ENCODE assay signal across 18 mouse cellular contexts in genomic region chr10:39597116-39597791, GRCm38 (mm10). TPM values are rescaled to one million over a fixed set of nuclear protein-coding genes. Genes with fewer than 3 reads are reported as not detected.
DNase-seq lines count a peak whose midpoint lies in the region; ATAC-seq lines count a peak whose summit lies in the region.
"Had no signal": no experiment of that assay in that cellular context is flagged by ENCODE, and none has a peak within 500 bp of the region (broad histone marks: within the 10 kb centered on the region; RNA-seq: fewer than 3 reads in every experiment).

No protein-coding gene starts in this region.

- peaks cover 12% of the 10 kb centered on the region; the same call in 1 of the 2 replicates for H3K9me3 ChIP-seq in neural tube, embryonic 12.5 days
- H3K9me3 ChIP-seq in forebrain, embryonic 15.5 days = peaks cover 3% of the 10 kb centered on the region; the same call in 1 of the 2 replicates
- 0 out of 2 replicates have a peak, but pooled peaks cover 10% of the 10 kb centered on the region for H3K9me3 ChIP-seq in midbrain, embryonic 12.5 days
- H3K9me3 ChIP-seq: liver, embryonic 15.5 days had no signal

- peak overlapping the region; percentile 26 for H3K27ac ChIP-seq in neural tube, embryonic 12.5 days
- peak overlapping the region; percentile 69 for H3K27ac ChIP-seq in forebrain, embryonic 15.5 days (replicated peaks)
- peak overlapping the region; percentile 46 for H3K27ac ChIP-seq in midbrain, embryonic 12.5 days (replicated peaks)
- H3K27ac ChIP-seq: layer of hippocampus, adult 2 months; liver, embryonic 15.5 days had no signal

- no peak overlapping the region for H3K4me3 ChIP-seq in neural tube, embryonic 12.5 days
- H3K4me3 ChIP-seq in forebrain, embryonic 15.5 days = no peak overlapping the region
- no peak overlapping the region for H3K4me3 ChIP-seq in midbrain, embryonic 12.5 days
- H3K4me3 ChIP-seq: layer of hippocampus, adult 2 months; liver, embryonic 15.5 days; megakaryocyte, embryonic 14.5 days had no signal

- H3K9ac ChIP-seq in neural tube, embryonic 12.5 days = no peak overlapping the region
- no peak overlapping the region for H3K9ac ChIP-seq in forebrain, embryonic 15.5 days (replicated peaks)
- H3K9ac ChIP-seq in midbrain, embryonic 12.5 days (replicated peaks) = no peak overlapping the region
- H3K9ac ChIP-seq: liver, embryonic 15.5 days had no signal

- peak; percentile 53; the same call in 1 of the 2 replicates for ATAC-seq in neural tube, embryonic 12.5 days (ENCODE audit: low FRiP score, low read depth)
- peak; percentile 74 for ATAC-seq in forebrain, embryonic 15.5 days (replicated peaks)
- no peak for ATAC-seq in midbrain, embryonic 12.5 days (ENCODE audit: low FRiP score, low read depth)
- ATAC-seq in megakaryocyte, adult 5-6 weeks (ENCODE audit: poor library complexity, severe bottlenecking) = no peak
- ATAC-seq: Patski had no signal

- no peak for DNase-seq in neural tube, embryonic 10.5 days (ENCODE audit: extremely low spot score, low spot score)
- no peak for DNase-seq in gastrocnemius, adult 8-10 months (ENCODE audit: low spot score in 2 of 2)
- DNase-seq in kidney, postnatal 10 days = no peak
- DNase-seq: adrenal gland, adult 2 months; cerebellum, adult 9-11 months; heart, adult 18-20 months; heart, postnatal 10 days; kidney, adult 2 months; thymus, postnatal 36 days had no signal

- H3K36me3 ChIP-seq in neural tube, embryonic 12.5 days = no peaks in the 10 kb centered on the region
- H3K36me3 ChIP-seq in forebrain, embryonic 15.5 days = no peaks in the 10 kb centered on the region
- no peaks in the 10 kb centered on the region for H3K36me3 ChIP-seq in midbrain, embryonic 12.5 days
- H3K36me3 ChIP-seq: liver, embryonic 15.5 days had no signal

- no peaks in the 10 kb centered on the region for H3K27me3 ChIP-seq in neural tube, embryonic 12.5 days (replicated peaks)
- no peaks in the 10 kb centered on the region for H3K27me3 ChIP-seq in forebrain, embryonic 15.5 days
- H3K27me3 ChIP-seq in midbrain, embryonic 12.5 days = no peaks in the 10 kb centered on the region
- H3K27me3 ChIP-seq: CH12.LX; liver, embryonic 15.5 days; Patski had no signal

- H3K4me1 ChIP-seq in neural tube, embryonic 12.5 days = peaks cover 7% of the 10 kb centered on the region; the same call in 1 of the 2 replicates
- peaks cover 23% of the 10 kb centered on the region for H3K4me1 ChIP-seq in forebrain, embryonic 15.5 days
- peaks cover 19% of the 10 kb centered on the region for H3K4me1 ChIP-seq in midbrain, embryonic 12.5 days
- H3K4me1 ChIP-seq: liver, embryonic 15.5 days had no signal

- WGBS in neural tube, embryonic 12.5 days = 49% methylated on average over 9 of the region's 9 CpGs
- WGBS in forebrain, embryonic 15.5 days = 15% methylated on average over 9 of the region's 9 CpGs
- 41% methylated on average over 9 of the region's 9 CpGs for WGBS in midbrain, embryonic 12.5 days

- H3K4me2 ChIP-seq in neural tube, embryonic 12.5 days (replicated peaks) = no peak overlapping the region
- H3K4me2 ChIP-seq in forebrain, embryonic 15.5 days (replicated peaks) = no peak overlapping the region
- no peak overlapping the region for H3K4me2 ChIP-seq in midbrain, embryonic 12.5 days (replicated peaks)
- H3K4me2 ChIP-seq: liver, embryonic 15.5 days had no signal

RNA-seq across cellular contexts. Expression of gene Traf3ip2, which starts 15.5 kb away (rescaled TPM):
- polyA plus RNA-seq in neural tube, embryonic 12.5 days (2016; fragmentation: Nextera tagmentation; extraction: Ambion mirVana) = 5.4 and 7.2 TPM in 2 replicates
- polyA plus RNA-seq in forebrain, embryonic 15.5 days (2015; fragmentation: Nextera tagmentation; extraction: Ambion mirVana) = 4.5 and 5.0 TPM in 2 replicates
- 5.4 and 6.1 TPM in 2 replicates for polyA plus RNA-seq in midbrain, embryonic 12.5 days (2016; fragmentation: Nextera tagmentation; extraction: Ambion mirVana)
- 1 to 10 TPM; 2.8 to 6.3 (median 4.4) TPM for total RNA-seq in gastrocnemius, adult 8-10 months (2022)
- 8.8 and 12.3 TPM in 2 replicates for total RNA-seq in megakaryocyte, adult 5-6 weeks (2015)
- total RNA-seq in megakaryocyte, adult 5-6 weeks (2017) = 1.7 and 2.9 TPM in 2 replicates

Comparison
In these comparisons a context has a peak if more than half of its experiments do, and no peak if none do; other contexts are left out.
1. ATAC-seq: peak in neural tube, embryonic 12.5 days (single experiment) and forebrain, embryonic 15.5 days (single experiment); none in midbrain, embryonic 12.5 days (single experiment) and megakaryocyte, adult 5-6 weeks (single experiment).
2. Peak in every context shown above with its lines, with median percentiles within 50 percentile points of each other: H3K27ac ChIP-seq.